Mouse (Mus musculus) macrophage (primary cell): Measurements from ENCODE around the gene Snai3. TPM values are rescaled to one million over a fixed set of nuclear protein-coding genes. Genes with fewer than 3 reads are reported as not detected.
A peak's percentile ranks its signal among the peaks of the same experiment; 100 is the strongest.

Source experiments
- H3K27ac ChIP-seq: fragments of 350-480 bp; formaldehyde crosslinking; 2 replicates; pipeline ENCODE4 v1.9.0; 2021
- H3K36me3 ChIP-seq: fragments of 350-480 bp; formaldehyde crosslinking; 2 replicates; pipeline ENCODE4 v1.9.0; 2021; ENCODE audit errors: inconsistent target
- H3K4me3 ChIP-seq: fragments of 350-480 bp; formaldehyde crosslinking; 2 replicates; pipeline ENCODE4 v1.9.0; 2021; ENCODE audit errors: inconsistent target
- H3K79me2 ChIP-seq: fragments of 350-480 bp; formaldehyde crosslinking; 2 replicates; pipeline ENCODE4 v1.9.0; 2021; ENCODE audit errors: inconsistent target
- WGBS: methylation state at CpG from one replicate; pipeline ENCODE4 v1.1.7; 2026; ENCODE audit warnings: inconsistent platforms; ENCODE audit not compliant: missing documents; 5-methylcytosine and 5-hydroxymethylcytosine counted together
- polyA plus RNA-seq: library from polyadenylated mRNA; stranded (reverse); fragments of 250-400 nt; gene quantifications from 3 replicates; pipeline ENCODE4 v1.2.4, GENCODE M21; 2018; ENCODE audit warnings: inconsistent platforms

Snai3 gene
- polyA plus RNA-seq, 1 experiment from 2014 or later: not detected

- WGBS: under 1% methylated on average over 18 of the region's 19 CpGs
- Histone ChIP-seq H3K4me3 (peak overlapping the region; percentile 99), H3K79me2 (peaks cover 37% of the 10 kb centered on the region; the same call in 1 of the 2 replicates), H3K27ac (peak overlapping the region; percentile 91), H3K36me3 (no peaks in the 10 kb centered on the region)
Observed at GRCm38 (mm10) chr8:122444058-122444748, 16.3 kb downstream of the Snai3 start.

GRCm38 (mm10) chr8:122443262-122444006, 17.1 kb downstream of the Snai3 start, which contains the start of gene Mvd:
Gene Mvd, minus strand, starts transcription at chr8:122443422.
- H3K4me3 ChIP-seq: peak within 1 kb of the TSS; percentile 99
- WGBS: under 1% methylated on average over 47 of the region's 47 CpGs
- peaks cover 37% of the 10 kb centered on the region; the same call in 1 of the 2 replicates for H3K79me2 ChIP-seq
- no peaks in the 10 kb centered on the region for H3K36me3 ChIP-seq
- H3K27ac ChIP-seq: peak within 1 kb of the TSS; percentile 94

- Histone ChIP-seq H3K4me3 (peak overlapping the region; percentile 99), H3K27ac (peak overlapping the region; percentile 94), H3K79me2 (peaks cover 37% of the 10 kb centered on the region; the same call in 1 of the 2 replicates), H3K36me3 (no peaks in the 10 kb centered on the region)
- WGBS: 2% methylated on average over 12 of the region's 12 CpGs
Observed at GRCm38 (mm10) chr8:122442781-122443180, 17.8 kb downstream of the Snai3 start.

- H3K27ac ChIP-seq: peak overlapping the region; percentile 94
- peaks cover 37% of the 10 kb centered on the region; the same call in 1 of the 2 replicates for H3K79me2 ChIP-seq
- H3K36me3 ChIP-seq: no peaks in the 10 kb centered on the region
- 58% methylated on average over 7 of the region's 7 CpGs for WGBS
- peak overlapping the region; percentile 99 for H3K4me3 ChIP-seq
Observed at GRCm38 (mm10) chr8:122442356-122442755, 18.2 kb downstream of the Snai3 start.

- no peak overlapping the region for H3K4me3 ChIP-seq
- H3K27ac ChIP-seq: no peak overlapping the region
- 100% methylated on average over 1 of the region's 1 CpGs for WGBS
- H3K79me2 ChIP-seq: peaks cover 37% of the 10 kb centered on the region; the same call in 1 of the 2 replicates
- no peaks in the 10 kb centered on the region for H3K36me3 ChIP-seq
Observed at GRCm38 (mm10) chr8:122441326-122441725, 19.2 kb downstream of the Snai3 start.

GRCm38 (mm10) chr8:122439336-122439735, 21.2 kb downstream of the Snai3 start:
- WGBS: 95% methylated on average over 16 of the region's 16 CpGs
- peaks cover 37% of the 10 kb centered on the region; the same call in 1 of the 2 replicates for H3K79me2 ChIP-seq
- no peaks in the 10 kb centered on the region for H3K36me3 ChIP-seq
- H3K4me3 ChIP-seq: no peak overlapping the region
- H3K27ac ChIP-seq: no peak overlapping the region

- H3K36me3 ChIP-seq: no peaks in the 10 kb centered on the region
- WGBS: 76% methylated on average over 13 of the region's 13 CpGs
- peaks cover 45% of the 10 kb centered on the region; the same call in 1 of the 2 replicates for H3K79me2 ChIP-seq
- H3K4me3 ChIP-seq: no peak overlapping the region
- peak overlapping the region; percentile 46 for H3K27ac ChIP-seq
Observed at GRCm38 (mm10) chr8:122437708-122438331, 22.7 kb downstream of the Snai3 start.

- Histone ChIP-seq H3K36me3 (no peaks in the 10 kb centered on the region), H3K4me3 (no peak overlapping the region), H3K79me2 (peaks cover 43% of the 10 kb centered on the region), H3K27ac (no peak overlapping the region)
- WGBS: 67% methylated on average over 19 of the region's 20 CpGs
Observed at GRCm38 (mm10) chr8:122436586-122437125, 23.9 kb downstream of the Snai3 start.

GRCm38 (mm10) chr8:122436146-122436545, 24.4 kb downstream of the Snai3 start:
- 88% methylated on average over 9 of the region's 9 CpGs for WGBS
- H3K27ac ChIP-seq: no peak overlapping the region
- H3K4me3 ChIP-seq: no peak overlapping the region
- H3K36me3 ChIP-seq: no peaks in the 10 kb centered on the region
- H3K79me2 ChIP-seq: peaks cover 43% of the 10 kb centered on the region

GRCm38 (mm10) chr8:122435375-122435774, 25.2 kb downstream of the Snai3 start:
- no peaks in the 10 kb centered on the region for H3K36me3 ChIP-seq
- no peak overlapping the region for H3K4me3 ChIP-seq
- no peak overlapping the region for H3K27ac ChIP-seq
- H3K79me2 ChIP-seq: peaks cover 43% of the 10 kb centered on the region
- WGBS: 95% methylated on average over 6 of the region's 6 CpGs

- WGBS: 69% methylated on average over 10 of the region's 11 CpGs
- Histone ChIP-seq H3K79me2 (peaks cover 48% of the 10 kb centered on the region), H3K27ac (peak overlapping the region; percentile 97), H3K4me3 (peak overlapping the region; percentile 91), H3K36me3 (0 out of 2 replicates have a peak, but pooled peaks cover 6% of the 10 kb centered on the region)
Observed at GRCm38 (mm10) chr8:122433269-122433905, 27.1 kb downstream of the Snai3 start.

GRCm38 (mm10) chr8:122432443-122433268, 27.9 kb downstream of the Snai3 start, which contains the start of gene Cyba:
Gene Cyba, minus strand, starts transcription at chr8:122432930.
- Histone ChIP-seq H3K79me2 (peaks cover 56% of the 10 kb centered on the region), H3K27ac (peak within 1 kb of the TSS; percentile 97), H3K36me3 (peaks cover 14% of the 10 kb centered on the region), H3K4me3 (peak within 1 kb of the TSS; percentile 91)
- WGBS: 1% methylated on average over 39 of the region's 45 CpGs

- peaks cover 22% of the 10 kb centered on the region for H3K36me3 ChIP-seq
- peaks cover 64% of the 10 kb centered on the region for H3K79me2 ChIP-seq
- peak overlapping the region; percentile 91 for H3K4me3 ChIP-seq
- 11% methylated on average over 14 of the region's 18 CpGs for WGBS
- H3K27ac ChIP-seq: peak overlapping the region; percentile 97
Observed at GRCm38 (mm10) chr8:122431694-122432442, 28.7 kb downstream of the Snai3 start.
